12 mouse cellular contexts compared by ENCODE assay signal in the genomic region with DNA sequence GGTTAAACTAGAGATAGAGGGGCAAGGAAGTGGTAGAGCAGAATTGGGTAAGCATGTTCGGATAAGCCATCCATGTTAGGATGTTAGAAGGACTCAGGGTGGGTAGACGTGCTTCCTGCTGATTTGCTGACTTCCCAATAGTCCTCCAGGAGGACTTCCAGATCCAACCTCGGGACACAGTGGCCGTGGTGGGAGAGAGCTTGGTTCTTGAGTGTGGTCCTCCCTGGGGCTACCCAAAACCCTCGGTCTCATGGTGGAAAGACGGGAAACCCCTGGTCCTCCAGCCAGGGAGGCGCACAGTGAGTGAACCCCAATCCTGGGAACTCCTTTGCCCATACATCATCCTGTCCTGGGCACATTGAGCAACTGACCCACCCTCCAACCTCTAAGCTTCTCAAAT. TPM values are rescaled to one million over a fixed set of nuclear protein-coding genes. Genes with fewer than 3 reads are reported as not detected.
DNase-seq lines count a peak whose midpoint lies in the region; ATAC-seq and TF ChIP-seq lines count a peak whose summit lies in the region.
"Had no signal": no experiment of that assay in that cellular context is flagged by ENCODE, and none has a peak within 500 bp of the region (broad histone marks: within the 10 kb centered on the region; RNA-seq: fewer than 3 reads in every experiment).

No protein-coding gene starts in this region.

- no peaks in the 10 kb centered on the region for H3K9me3 ChIP-seq in heart, embryonic 10.5 days
- H3K9me3 ChIP-seq in kidney, embryonic 16.5 days (ENCODE audit: low read length): no peaks in the 10 kb centered on the region
- H3K9me3 ChIP-seq in limb, embryonic 14.5 days (ENCODE audit: control insufficient read depth, low read length): no peaks in the 10 kb centered on the region
- H3K9me3 ChIP-seq: midbrain, embryonic 12.5 days had no signal

- no peak for TF ChIP-seq POLR2A in cortical plate, adult 2 months (IDR thresholded peaks at IDR 0.05; ENCODE audit: extremely low read depth, insufficient read depth, low read length)
- no peak for TF ChIP-seq POLR2A in limb, embryonic 14.5 days (IDR thresholded peaks at IDR 0.05; ENCODE audit: borderline replicate concordance, extremely low read depth, insufficient read depth, insufficient read length)

- no peaks in the 10 kb centered on the region for H3K36me3 ChIP-seq in heart, embryonic 10.5 days
- no peaks in the 10 kb centered on the region for H3K36me3 ChIP-seq in kidney, embryonic 16.5 days (ENCODE audit: insufficient read depth, low read length)
- no peaks in the 10 kb centered on the region for H3K36me3 ChIP-seq in limb, embryonic 14.5 days (ENCODE audit: control insufficient read depth, insufficient read depth, low read length)
- H3K36me3 ChIP-seq: midbrain, embryonic 12.5 days had no signal

- DNase-seq in heart, adult 11 months: peak; percentile 91
- DNase-seq in heart, embryonic 10.5 days (ENCODE audit: low spot score): no peak
- DNase-seq in kidney, postnatal 10 days: no peak
- DNase-seq in limb, embryonic 14.5 days (ENCODE audit: low spot score): no peak
- DNase-seq in urinary bladder, postnatal 10 days (ENCODE audit: low spot score): no peak
- DNase-seq: left cerebral cortex, postnatal 4 days; thymus, adult 2 months had no signal

- no peak overlapping the region for H3K4me3 ChIP-seq in heart, embryonic 10.5 days
- H3K4me3 ChIP-seq in kidney, embryonic 16.5 days (ENCODE audit: low read length): peak overlapping the region; percentile 38
- peak overlapping the region; percentile 20 for H3K4me3 ChIP-seq in cortical plate, adult 2 months (ENCODE audit: insufficient read depth, low read length)
- H3K4me3 ChIP-seq in limb, embryonic 14.5 days (replicated peaks; ENCODE audit: low read length): peak overlapping the region; percentile 13; the same call in 1 of the 2 replicates
- H3K4me3 ChIP-seq: midbrain, embryonic 12.5 days had no signal

- 81% methylated on average over 7 of the region's 7 CpGs for WGBS in heart, embryonic 10.5 days
- WGBS in kidney, embryonic 16.5 days: 83% methylated on average over 7 of the region's 7 CpGs
- WGBS in limb, embryonic 14.5 days: 83% methylated on average over 7 of the region's 7 CpGs

- peak overlapping the region; percentile 14 for H3K4me2 ChIP-seq in kidney, embryonic 16.5 days (replicated peaks; ENCODE audit: low read depth, low read length)
- H3K4me2 ChIP-seq in limb, embryonic 14.5 days (replicated peaks; ENCODE audit: low read depth, low read length, severe bottlenecking): no peak overlapping the region
- H3K4me2 ChIP-seq: midbrain, embryonic 12.5 days had no signal

- ATAC-seq in kidney, embryonic 16.5 days (ENCODE audit: low FRiP score, low TSS enrichment): no peak
- no peak for ATAC-seq in limb, embryonic 14.5 days (ENCODE audit: low FRiP score, low read depth)
- no peak for ATAC-seq in inflammation-experienced regulatory T-cells, adult 6 months
- ATAC-seq: forebrain, embryonic 14.5 days had no signal

- H3K4me1 ChIP-seq in heart, embryonic 10.5 days: 0 out of 2 replicates have a peak, but pooled peaks cover 8% of the 10 kb centered on the region
- no peaks in the 10 kb centered on the region; the same call in 1 of the 2 replicates for H3K4me1 ChIP-seq in kidney, embryonic 16.5 days (ENCODE audit: insufficient read depth, low read length)
- H3K4me1 ChIP-seq in cortical plate, adult 2 months (ENCODE audit: control insufficient read depth, insufficient read depth, low read length): no peaks in the 10 kb centered on the region
- peaks cover 3% of the 10 kb centered on the region for H3K4me1 ChIP-seq in limb, embryonic 14.5 days (ENCODE audit: control insufficient read depth, insufficient read depth, low read length)

- peak overlapping the region; percentile 59; the same call in 1 of the 2 replicates for H3K9ac ChIP-seq in kidney, embryonic 16.5 days (replicated peaks; ENCODE audit: low read length)
- no peak overlapping the region for H3K9ac ChIP-seq in limb, embryonic 14.5 days (ENCODE audit: low read depth, low read length, severe bottlenecking)
- H3K9ac ChIP-seq: midbrain, embryonic 12.5 days had no signal

- H3K27ac ChIP-seq in heart, embryonic 10.5 days: no peak overlapping the region
- no peak overlapping the region for H3K27ac ChIP-seq in kidney, embryonic 16.5 days (ENCODE audit: low read length)
- no peak overlapping the region for H3K27ac ChIP-seq in cortical plate, adult 2 months (ENCODE audit: insufficient read depth, low read length)
- H3K27ac ChIP-seq in limb, embryonic 14.5 days (replicated peaks; ENCODE audit: low read depth, low read length): no peak overlapping the region
- H3K27ac ChIP-seq: midbrain, embryonic 12.5 days had no signal

- H3K27me3 ChIP-seq in heart, embryonic 10.5 days (ENCODE audit: insufficient read depth, poor library complexity, severe bottlenecking): peaks cover 24% of the 10 kb centered on the region
- no peaks in the 10 kb centered on the region; the same call in 1 of the 2 replicates for H3K27me3 ChIP-seq in kidney, embryonic 16.5 days (ENCODE audit: insufficient read depth, low read length)
- no peaks in the 10 kb centered on the region for H3K27me3 ChIP-seq in limb, embryonic 14.5 days (ENCODE audit: control insufficient read depth, insufficient read depth, low read length)

- TF ChIP-seq CTCF in cortical plate, adult 2 months (IDR thresholded peaks at IDR 0.05; ENCODE audit: extremely low read depth, insufficient read depth, low read length): no peak

RNA-seq across cellular contexts. Expression of a gene that starts 1.3 kb away (rescaled TPM):
- 2.0 and 4.0 TPM in 2 replicates for polyA plus RNA-seq in heart, embryonic 10.5 days (2016; fragmentation: Nextera tagmentation; extraction: Ambion mirVana)
- 20.1 and 23.8 TPM in 2 replicates for polyA plus RNA-seq in kidney, embryonic 16.5 days (2015; fragmentation: Nextera tagmentation; extraction: Ambion mirVana)
- polyA plus RNA-seq in cortical plate, adult 2 months (2012; rRNA removed): 6.4 and 6.9 TPM in 2 replicates
- 13.2 and 17.6 TPM in 2 replicates for polyA plus RNA-seq in limb, embryonic 14.5 days (2012; rRNA removed)
- polyA plus RNA-seq in limb, embryonic 14.5 days (2014; fragmentation: Nextera tagmentation; extraction: Ambion mirVana): 12.4 and 13.8 TPM in 2 replicates
- not detected for polyA plus RNA-seq in inflammation-experienced regulatory T-cells, adult 6 months (2017; shearing (Covaris generic))

RNA-seq across cellular contexts. Expression of a gene that starts 30.0 kb away (rescaled TPM):
- 0.06 and 0.10 TPM in 2 replicates for polyA plus RNA-seq in heart, embryonic 10.5 days (2016; fragmentation: Nextera tagmentation; extraction: Ambion mirVana)
- polyA plus RNA-seq in kidney, embryonic 16.5 days (2015; fragmentation: Nextera tagmentation; extraction: Ambion mirVana): 0.29 and 0.35 TPM in 2 replicates
- 66.5 and 71.0 TPM in 2 replicates for polyA plus RNA-seq in cortical plate, adult 2 months (2012; rRNA removed)
- polyA plus RNA-seq in limb, embryonic 14.5 days (2012; rRNA removed): 0.39 and 0.87 TPM in 2 replicates
- 0.07 and 0.21 TPM in 2 replicates for polyA plus RNA-seq in limb, embryonic 14.5 days (2014; fragmentation: Nextera tagmentation; extraction: Ambion mirVana)
- not detected for polyA plus RNA-seq in inflammation-experienced regulatory T-cells, adult 6 months (2017; shearing (Covaris generic))

RNA-seq across cellular contexts. Expression of a gene that starts 35.9 kb away (rescaled TPM):
- polyA plus RNA-seq in heart, embryonic 10.5 days (2016; fragmentation: Nextera tagmentation; extraction: Ambion mirVana): 0.04 TPM in 1 of 2 replicates, not detected in the other
- 0.05 TPM in 1 of 2 replicates, not detected in the other for polyA plus RNA-seq in kidney, embryonic 16.5 days (2015; fragmentation: Nextera tagmentation; extraction: Ambion mirVana)
- polyA plus RNA-seq in cortical plate, adult 2 months (2012; rRNA removed): 91.0 and 95.7 TPM in 2 replicates
- polyA plus RNA-seq in limb, embryonic 14.5 days (2012; rRNA removed): 0.05 and 0.11 TPM in 2 replicates
- polyA plus RNA-seq in limb, embryonic 14.5 days (2014; fragmentation: Nextera tagmentation; extraction: Ambion mirVana): 0.10 TPM in 1 of 2 replicates, not detected in the other
- not detected for polyA plus RNA-seq in inflammation-experienced regulatory T-cells, adult 6 months (2017; shearing (Covaris generic))

RNA-seq across cellular contexts. Expression of a gene that starts 54.8 kb away (rescaled TPM):
- polyA plus RNA-seq in heart, embryonic 10.5 days (2016; fragmentation: Nextera tagmentation; extraction: Ambion mirVana): 5.1 and 5.8 TPM in 2 replicates
- 5.2 and 8.3 TPM in 2 replicates for polyA plus RNA-seq in kidney, embryonic 16.5 days (2015; fragmentation: Nextera tagmentation; extraction: Ambion mirVana)
- 1.4 and 1.5 TPM in 2 replicates for polyA plus RNA-seq in cortical plate, adult 2 months (2012; rRNA removed)
- polyA plus RNA-seq in limb, embryonic 14.5 days (2012; rRNA removed): 3.3 and 4.6 TPM in 2 replicates
- polyA plus RNA-seq in limb, embryonic 14.5 days (2014; fragmentation: Nextera tagmentation; extraction: Ambion mirVana): 6.0 and 6.4 TPM in 2 replicates
- polyA plus RNA-seq in inflammation-experienced regulatory T-cells, adult 6 months (2017; shearing (Covaris generic)): 1 to 10 TPM; 7.0 to 9.2 (median 8.5) TPM

Comparison
In these comparisons a context has a peak if more than half of its experiments do, and no peak if none do; other contexts are left out.
1. RNA of a gene that starts 30.0 kb away (polyA plus RNA-seq): 66.5 to 71.0 TPM in cortical plate, adult 2 months; 0.07 to 0.87 TPM in limb, embryonic 14.5 days, 0.29 to 0.35 TPM in kidney, embryonic 16.5 days, 0.06 to 0.10 TPM in heart, embryonic 10.5 days and not detected in inflammation-experienced regulatory T-cells, adult 6 months; every median in the first group is over 10 times any median in the second.
2. RNA of a gene that starts 35.9 kb away (polyA plus RNA-seq): 91.0 to 95.7 TPM in cortical plate, adult 2 months; 0.05 to 0.11 TPM in limb, embryonic 14.5 days, 0.05 TPM in kidney, embryonic 16.5 days, 0.04 TPM in heart, embryonic 10.5 days and not detected in inflammation-experienced regulatory T-cells, adult 6 months; every median in the first group is over 10 times any median in the second.